Mouse (Mus musculus) cerebellum, postnatal 10 days (tissue): ENCODE data around the gene Ypel2.

Experiments
- DNase-seq, 2 experiments: peaks; one replicate each; pipeline ENCODE4 v3.0.0; 2021; ENCODE audit warnings: mixed read lengths in 2 of 2

The Ypel2 gene

GRCm38 (mm10) chr11:86994791-86995624 lies 1.5 kb upstream of the Ypel2 start:
- no peak for DNase-seq

GRCm38 (mm10) chr11:86994330-86994729 lies 823 bp upstream of the Ypel2 start:
- no peak for DNase-seq

DNA sequence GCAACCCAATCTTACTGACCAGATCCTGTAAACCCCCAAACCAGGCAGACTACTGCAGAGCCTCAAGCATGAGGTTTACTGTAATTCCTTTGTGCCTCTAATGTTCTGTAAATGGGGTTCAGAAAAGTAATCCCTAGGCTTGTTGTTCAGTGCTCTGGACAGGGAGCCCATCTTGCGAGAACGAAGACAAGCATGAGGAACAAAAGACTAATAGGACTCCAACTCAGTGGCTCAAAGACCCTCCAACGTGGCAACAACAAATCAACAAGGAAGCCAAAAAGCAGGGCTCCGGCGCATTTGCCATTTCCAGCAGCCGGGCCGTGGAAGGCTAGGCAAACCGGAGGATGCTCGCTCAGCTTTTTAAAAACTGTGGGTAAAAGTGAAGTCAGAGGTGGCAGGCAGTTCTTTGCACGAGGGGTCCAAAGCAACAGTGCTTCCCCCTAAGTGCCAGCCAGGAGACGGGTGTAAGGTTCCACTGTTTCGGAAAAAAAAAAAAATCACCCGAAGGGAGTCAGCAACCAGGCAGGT lies 982 bp downstream of the Ypel2 start:
- peak; percentile 36 to 52 for DNase-seq

GRCm38 (mm10) chr11:86991241-86991640 lies 2.3 kb downstream of the Ypel2 start:
- DNase-seq = no peak

DNA sequence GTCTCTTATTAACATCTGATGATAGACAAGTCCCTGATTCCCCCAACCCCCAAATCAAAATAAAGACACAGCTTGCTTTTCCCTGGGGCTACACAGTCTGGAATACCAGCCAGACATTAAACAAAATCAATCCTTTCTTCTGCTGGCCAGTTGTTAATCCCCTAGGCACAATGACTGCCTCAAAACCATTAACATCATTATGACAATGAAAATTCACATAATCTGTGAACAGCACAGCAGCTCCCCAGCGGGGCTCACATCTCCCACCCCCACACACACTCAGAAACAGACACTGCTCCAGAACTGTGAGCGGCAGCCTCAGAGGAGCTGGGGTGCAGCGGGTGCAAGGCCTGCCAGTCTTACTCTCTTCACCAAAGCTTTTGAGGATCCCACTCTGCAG lies 3.2 kb downstream of the Ypel2 start:
- DNase-seq = no peak

DNA sequence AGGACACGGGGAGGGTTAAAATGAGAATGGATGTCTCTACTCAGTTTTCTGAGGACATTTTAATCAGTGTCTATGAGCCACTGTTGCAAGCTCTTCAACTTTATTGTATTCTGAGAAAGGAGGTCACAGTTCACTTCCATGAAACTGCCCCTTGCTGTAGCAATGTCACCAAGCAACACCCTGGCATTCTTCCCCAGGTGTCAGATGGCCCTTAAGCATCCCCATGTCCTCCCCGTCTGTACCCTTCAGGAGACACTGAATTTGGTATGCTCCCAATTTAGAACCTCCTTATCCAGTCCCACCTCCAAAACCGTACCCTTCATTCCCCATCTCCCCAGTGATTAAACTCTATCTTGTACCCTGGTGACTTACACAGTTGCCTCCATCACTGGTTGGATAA lies 8.5 kb downstream of the Ypel2 start:
- DNase-seq = peak; percentile 52 to 54

GRCm38 (mm10) chr11:86983056-86983455 lies 10.5 kb downstream of the Ypel2 start:
- no peak for DNase-seq

- DNase-seq = no peak
Measured at GRCm38 (mm10) chr11:86981229-86981791, 12.2 kb downstream of the Ypel2 start.

GRCm38 (mm10) chr11:86980526-86980925 lies 13.0 kb downstream of the Ypel2 start:
- no peak for DNase-seq

GRCm38 (mm10) chr11:86979799-86980198 lies 13.7 kb downstream of the Ypel2 start:
- DNase-seq = no peak

DNA sequence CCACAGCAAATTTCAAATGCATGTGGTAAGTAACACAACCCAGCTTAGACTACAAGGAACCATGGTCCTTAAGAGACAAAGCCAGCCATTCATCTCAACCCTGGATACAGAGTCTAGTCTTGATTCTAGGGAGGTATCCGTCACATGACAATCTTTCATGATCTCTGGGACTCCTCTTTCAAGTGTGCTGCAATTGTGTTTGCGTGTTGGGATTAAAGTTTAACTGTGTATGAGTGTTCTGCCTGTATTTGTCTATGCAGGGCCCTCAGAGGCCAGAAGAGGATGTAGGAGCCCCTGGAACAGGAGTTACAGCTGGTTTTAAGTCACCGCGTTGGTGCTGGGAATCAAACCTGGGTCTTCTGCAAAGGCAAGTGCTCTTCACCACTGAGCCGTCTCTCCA lies 16.3 kb downstream of the Ypel2 start:
- no peak for DNase-seq

GRCm38 (mm10) chr11:86974401-86974800 lies 19.1 kb downstream of the Ypel2 start:
- no peak for DNase-seq

- DNase-seq = no peak
Measured at GRCm38 (mm10) chr11:86973255-86973654, 20.3 kb downstream of the Ypel2 start.

- DNase-seq = no peak
Measured at GRCm38 (mm10) chr11:86971057-86971753, 22.3 kb downstream of the Ypel2 start.

DNA sequence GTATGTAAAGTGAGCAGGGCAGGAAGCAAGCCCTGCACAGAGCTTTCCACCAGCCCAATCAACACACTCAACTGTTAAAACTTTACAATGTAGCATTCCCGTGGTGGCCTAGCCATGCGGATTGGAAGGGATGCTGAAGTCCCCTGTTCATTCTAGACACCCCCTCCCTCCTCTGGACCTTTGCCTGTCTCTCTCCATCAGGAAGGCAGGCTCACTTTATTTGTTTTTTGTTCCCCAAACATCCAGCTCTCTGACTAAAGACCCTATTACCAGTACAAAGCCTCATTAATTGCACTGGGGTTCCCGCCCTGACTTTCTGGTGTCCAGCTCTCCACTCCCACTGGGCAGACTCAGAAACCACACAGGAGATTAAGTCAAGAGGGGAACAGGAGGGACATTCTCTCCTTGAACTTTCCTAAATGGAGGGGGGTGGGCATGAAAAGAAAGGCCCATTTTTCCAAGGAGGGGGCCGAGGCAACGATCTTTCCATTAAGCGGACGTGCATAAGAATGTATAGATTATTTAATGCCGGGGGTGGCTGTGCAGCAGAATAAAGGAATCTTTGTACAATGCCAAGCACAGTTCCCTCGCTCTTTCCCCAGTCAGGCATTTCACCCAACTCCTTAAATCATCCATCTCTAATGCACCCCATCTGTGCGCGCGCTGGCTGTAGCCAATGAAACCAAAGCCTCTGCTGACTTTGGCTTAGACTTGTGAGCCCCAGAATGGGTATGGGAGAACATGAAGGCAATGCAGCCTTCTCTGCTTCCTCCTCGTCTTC lies 24.3 kb downstream of the Ypel2 start:
- DNase-seq = peak; percentile 40 to 54

- DNase-seq = no peak
Measured at GRCm38 (mm10) chr11:86967506-86967905, 26.0 kb downstream of the Ypel2 start.

- DNase-seq = no peak
Measured at GRCm38 (mm10) chr11:86966696-86967095, 26.8 kb downstream of the Ypel2 start.

GRCm38 (mm10) chr11:86965079-86965478 lies 28.4 kb downstream of the Ypel2 start:
- no peak for DNase-seq

DNA sequence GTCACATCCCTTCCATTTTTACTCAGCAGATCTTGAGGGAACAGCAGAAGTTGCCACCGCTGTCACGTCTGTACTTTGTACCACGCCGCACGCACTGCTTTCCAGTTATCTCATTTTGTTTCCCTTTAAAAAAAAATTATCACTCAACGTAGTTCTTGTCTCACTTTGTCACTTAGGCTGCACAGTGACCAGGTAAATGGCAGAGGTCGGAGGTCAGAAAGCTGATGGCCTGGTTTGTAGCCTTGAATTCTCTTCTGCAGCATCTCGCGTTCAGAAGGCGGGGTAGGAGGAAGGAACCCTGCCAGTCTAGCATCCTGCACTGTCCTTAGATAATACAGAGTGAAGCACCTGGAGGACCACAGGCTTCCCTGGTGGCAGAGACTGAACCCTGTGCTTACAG lies 29.8 kb downstream of the Ypel2 start:
- DNase-seq = no peak

DNA sequence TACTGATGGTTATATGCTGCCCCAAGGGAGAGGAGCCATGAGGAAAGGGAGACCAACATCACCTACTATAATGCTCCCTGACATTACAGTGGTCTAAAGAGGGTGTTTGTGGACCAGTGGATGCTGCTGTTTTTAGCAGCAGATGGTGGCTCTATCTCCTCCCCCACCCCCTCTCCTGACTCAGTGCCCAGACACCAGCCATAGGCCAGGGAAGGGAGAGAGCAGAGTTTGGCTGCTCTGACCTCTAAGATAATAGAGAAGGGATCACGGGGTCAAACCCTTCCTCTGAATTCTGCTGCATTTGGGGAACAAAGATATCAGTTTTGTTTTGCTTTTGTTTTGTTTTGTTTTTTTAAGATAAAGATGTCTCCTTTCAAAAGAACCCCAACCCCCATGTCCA lies 30.5 kb downstream of the Ypel2 start:
- peak; percentile 65 to 72 for DNase-seq

GRCm38 (mm10) chr11:86962362-86962761 lies 31.1 kb downstream of the Ypel2 start:
- no peak for DNase-seq

GRCm38 (mm10) chr11:86961510-86962303 lies 31.8 kb downstream of the Ypel2 start:
- peak; percentile 56 to 62 for DNase-seq
